Mouse (Mus musculus) hindbrain, embryonic 16.5 days (tissue): ENCODE data around the gene Syt11. TPM values are rescaled to one million over a fixed set of nuclear protein-coding genes. Genes with fewer than 3 reads are reported as not detected.
"Not testable (repeated sequence)": the region's sequence is repeated elsewhere in the genome, so short reads cannot be mapped to it uniquely, and the experiment has no call there.

Source experiments
- ATAC-seq: fragments of 200-750 bp; cut with Nextera tagmentation; 2 replicates; pipeline ENCODE4 v1.8.0; 2017; ENCODE audit warnings: moderate TSS enrichment, moderate library complexity
- H3K27ac ChIP-seq: fragments of 300-500 bp; sonication (generic); 2 replicates; pipeline ENCODE4 v1.5.1; 2014; ENCODE audit warnings: low read depth, mild to moderate bottlenecking, control low read depth, low read length, moderate library complexity
- H3K27me3 ChIP-seq: fragments of 300-500 bp; sonication (generic); replicated peaks from 2 replicates; pipeline ENCODE4 v1.6.1; 2014; ENCODE audit warnings: low read length; ENCODE audit not compliant: control insufficient read depth, insufficient read depth
- H3K36me3 ChIP-seq: fragments of 300-500 bp; sonication (generic); 2 replicates; pipeline ENCODE4 v1.6.1; 2014; ENCODE audit warnings: mild to moderate bottlenecking, low read length, moderate library complexity, mixed read lengths; ENCODE audit not compliant: control insufficient read depth, insufficient read depth
- H3K4me1 ChIP-seq: fragments of 300-500 bp; sonication (generic); 2 replicates; pipeline ENCODE4 v1.6.1; 2014; ENCODE audit warnings: low read depth, low read length; ENCODE audit not compliant: control insufficient read depth, insufficient read depth
- H3K4me2 ChIP-seq: fragments of 300-500 bp; sonication (generic); 2 replicates; pipeline ENCODE4 v1.6.1; 2014; ENCODE audit warnings: mild to moderate bottlenecking, low read length, control low read depth, moderate library complexity
- H3K4me3 ChIP-seq: fragments of 300-500 bp; sonication (generic); 2 replicates; pipeline ENCODE4 v1.5.1; 2014; ENCODE audit warnings: mild to moderate bottlenecking, low read length, control low read depth, moderate library complexity
- H3K9ac ChIP-seq: fragments of 300-500 bp; sonication (generic); 2 replicates; pipeline ENCODE4 v1.6.1; 2014; ENCODE audit warnings: low read depth, mild to moderate bottlenecking, control low read depth, low read length, moderate library complexity
- H3K9me3 ChIP-seq: fragments of 300-500 bp; sonication (generic); 2 replicates; pipeline ENCODE4 v1.6.1; 2014; ENCODE audit warnings: mild to moderate bottlenecking, low read length, moderate library complexity; ENCODE audit not compliant: control insufficient read depth
- WGBS: fragments of 180-500 bp; shearing (Covaris S2); extraction: QIAGEN DNeasy Blood & Tissue Kit; methylation state at CpG from one replicate; pipeline ENCODE4 v1.1.7; 2014; 5-methylcytosine and 5-hydroxymethylcytosine counted together
- polyA plus RNA-seq: library from polyadenylated mRNA; unstranded; fragments of >200 nt; fragmentation: Nextera tagmentation; extraction: Ambion mirVana; gene quantifications from 2 replicates; pipeline ENCODE4 v1.2.1, GENCODE M21; 2015

Syt11 gene
- polyA plus RNA-seq, 1 experiment from 2014 or later = 249 TPM

DNA sequence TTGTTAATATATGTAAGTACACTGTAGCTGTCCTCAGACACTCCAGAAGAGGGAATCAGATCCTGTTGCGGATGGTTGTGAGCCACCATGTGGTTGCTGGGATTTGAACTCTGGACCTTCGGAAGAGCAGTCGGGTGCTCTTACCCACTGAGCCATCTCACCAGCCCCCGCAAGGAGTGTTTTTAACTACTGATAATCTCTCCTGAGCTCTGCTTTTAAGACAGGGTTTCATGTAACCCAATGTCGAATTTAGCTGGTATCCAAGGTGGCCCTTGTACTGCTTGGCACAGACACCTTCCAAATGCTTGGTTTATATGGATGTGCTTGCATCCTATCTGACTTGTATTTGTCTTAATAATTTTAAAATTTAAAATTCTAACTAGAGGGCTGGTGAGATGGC lies 59.2 kb downstream of the Syt11 start:
- WGBS = 93% methylated on average over 5 of the region's 5 CpGs

DNA sequence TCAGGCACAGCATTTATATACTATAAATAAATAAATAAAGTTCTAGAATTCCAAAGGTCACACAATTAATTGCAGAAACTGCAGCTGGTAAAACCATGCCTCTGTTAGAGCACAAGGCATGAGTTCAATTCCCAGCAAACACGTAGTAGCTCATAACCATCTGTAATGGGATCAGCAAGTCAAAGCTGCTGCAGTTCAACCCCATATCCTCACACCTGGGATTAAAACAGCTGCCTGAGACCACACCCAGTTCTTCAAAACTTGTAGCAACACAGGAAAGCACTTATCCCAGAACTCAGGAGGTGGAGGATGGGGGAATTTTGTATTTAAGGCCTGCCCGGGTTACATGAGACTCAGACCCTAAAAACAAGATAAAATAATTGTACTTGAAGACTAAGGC lies 60.2 kb downstream of the Syt11 start:
- Histone ChIP-seq H3K4me2 (no peak overlapping the region), H3K9ac (no peak overlapping the region), H3K27ac (no peak overlapping the region), H3K9me3 (no peaks in the 10 kb centered on the region), H3K36me3 (peaks cover 27% of the 10 kb centered on the region), H3K27me3 (no peaks in the 10 kb centered on the region), H3K4me3 (no peak overlapping the region), H3K4me1 (peaks cover 8% of the 10 kb centered on the region)
- no peak for ATAC-seq
- 74% methylated on average over 2 of the region's 2 CpGs for WGBS

More for the DNA sequence above, 59.2 kb downstream of the Syt11 start:
- not testable (repeated sequence) for H3K27ac ChIP-seq, ATAC-seq, H3K4me1 ChIP-seq, H3K27me3 ChIP-seq, H3K9ac ChIP-seq, H3K4me2 ChIP-seq, H3K9me3 ChIP-seq, H3K4me3 ChIP-seq
- peaks cover 25% of the 10 kb centered on the region; the same call in 1 of the 2 replicates for H3K36me3 ChIP-seq

DNA sequence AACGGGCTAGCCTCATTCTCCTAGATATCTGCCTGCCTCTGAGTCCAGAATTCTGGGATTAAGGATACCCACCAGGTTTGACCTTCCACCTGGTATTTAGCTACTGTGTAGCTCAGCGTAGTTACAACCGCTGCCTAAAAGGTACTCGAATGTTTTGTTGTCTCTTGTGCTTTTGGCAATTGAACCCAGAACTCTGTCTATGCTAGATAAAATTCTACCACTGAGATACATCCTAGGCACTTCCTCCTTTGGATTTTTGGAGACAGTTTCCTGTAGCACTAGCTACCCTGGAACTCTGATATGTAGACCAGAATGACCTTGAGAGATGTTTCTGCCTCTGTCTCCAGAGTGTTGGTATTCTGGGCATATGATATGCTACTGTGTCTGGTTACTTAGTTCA lies 61.3 kb downstream of the Syt11 start:
- peaks cover 33% of the 10 kb centered on the region for H3K36me3 ChIP-seq
- peaks cover 8% of the 10 kb centered on the region for H3K4me1 ChIP-seq
- 94% methylated on average over 4 of the region's 4 CpGs for whole genome bisulfite sequencing

DNA sequence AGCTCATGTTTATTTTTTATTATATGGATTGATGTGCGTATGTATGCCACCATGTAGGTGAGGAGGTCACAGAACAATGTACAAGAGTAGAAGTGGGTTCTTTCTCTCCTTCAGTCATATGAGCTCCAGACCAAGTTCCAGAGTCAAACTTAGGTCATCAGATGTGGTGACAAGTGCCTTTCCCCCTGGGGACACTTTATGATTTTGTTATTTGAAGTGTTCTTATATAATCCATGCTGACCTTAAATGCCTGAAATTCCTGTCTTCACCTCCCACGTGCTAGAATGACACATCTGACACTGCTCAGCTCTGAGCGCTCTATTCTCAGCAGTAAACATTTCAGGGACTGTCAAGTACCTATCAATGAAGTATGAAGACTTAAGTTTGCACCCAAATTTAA lies 73.7 kb downstream of the Syt11 start:
- Histone ChIP-seq H3K9ac (no peak overlapping the region), H3K9me3 (no peaks in the 10 kb centered on the region), H3K27ac (no peak overlapping the region), H3K27me3 (no peaks in the 10 kb centered on the region), H3K4me3 (no peak overlapping the region), H3K36me3 (peaks cover 45% of the 10 kb centered on the region), H3K4me2 (no peak overlapping the region), H3K4me1 (no peaks in the 10 kb centered on the region)
- WGBS = 90% methylated on average over 3 of the region's 3 CpGs
- no peak for ATAC-seq

More for the DNA sequence above, 61.3 kb downstream of the Syt11 start:
- H3K9ac ChIP-seq = no peak overlapping the region
- H3K27ac ChIP-seq = no peak overlapping the region
- ATAC-seq = no peak
- no peak overlapping the region for H3K4me2 ChIP-seq
- no peak overlapping the region for H3K4me3 ChIP-seq
- no peaks in the 10 kb centered on the region for H3K9me3 ChIP-seq
- H3K27me3 ChIP-seq = no peaks in the 10 kb centered on the region

DNA sequence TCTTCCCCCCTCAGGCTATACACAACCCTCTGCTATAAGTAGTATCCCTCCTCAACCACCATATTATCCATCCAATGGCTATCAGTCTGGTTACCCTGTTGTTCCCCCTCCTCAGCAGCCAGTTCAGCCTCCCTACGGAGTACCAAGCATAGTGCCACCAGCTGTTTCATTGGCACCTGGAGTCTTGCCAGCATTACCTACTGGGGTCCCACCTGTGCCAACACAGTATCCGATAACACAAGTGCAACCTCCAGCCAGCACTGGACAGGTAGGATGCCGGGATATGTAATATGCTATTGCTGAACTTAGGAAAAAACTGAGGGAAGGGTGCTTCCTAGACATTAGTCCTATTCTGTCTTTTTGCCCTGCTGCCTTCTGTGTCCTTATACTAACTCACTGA lies 74.7 kb downstream of the Syt11 start:
- H3K9me3 ChIP-seq = no peaks in the 10 kb centered on the region
- H3K4me2 ChIP-seq = no peak overlapping the region
- no peaks in the 10 kb centered on the region for H3K4me1 ChIP-seq
- H3K4me3 ChIP-seq = no peak overlapping the region
- H3K36me3 ChIP-seq = peaks cover 51% of the 10 kb centered on the region
- no peak overlapping the region for H3K9ac ChIP-seq
- H3K27ac ChIP-seq = no peak overlapping the region
- H3K27me3 ChIP-seq = no peaks in the 10 kb centered on the region
- 88% methylated on average over 3 of the region's 3 CpGs for WGBS
- no peak for ATAC-seq

DNA sequence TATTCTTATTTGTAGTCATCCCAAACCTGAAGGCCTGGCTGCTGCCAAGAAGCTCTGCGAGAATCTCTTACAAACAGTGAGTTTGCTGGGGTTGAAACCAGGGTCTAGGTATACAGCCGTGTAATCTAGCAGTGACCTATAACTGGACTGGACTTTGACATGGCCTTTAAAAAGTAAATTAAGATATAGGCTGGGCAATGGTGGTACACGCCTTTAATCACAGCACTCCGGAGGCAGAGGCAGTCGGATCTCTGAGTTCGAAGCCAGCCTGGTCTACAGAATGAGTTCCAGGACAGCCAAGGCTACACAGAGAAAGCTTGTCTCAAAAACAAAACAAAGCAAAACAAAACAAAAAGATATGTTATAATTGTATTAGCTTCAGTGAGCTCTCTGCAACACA lies 76.1 kb downstream of the Syt11 start:
- no peak overlapping the region for H3K4me3 ChIP-seq
- H3K4me2 ChIP-seq = no peak overlapping the region
- no peak overlapping the region for H3K27ac ChIP-seq
- H3K27me3 ChIP-seq = no peaks in the 10 kb centered on the region
- no peaks in the 10 kb centered on the region for H3K9me3 ChIP-seq
- H3K36me3 ChIP-seq = peaks cover 55% of the 10 kb centered on the region
- WGBS = 97% methylated on average over 6 of the region's 6 CpGs
- no peak overlapping the region for H3K9ac ChIP-seq
- no peaks in the 10 kb centered on the region for H3K4me1 ChIP-seq
- ATAC-seq = no peak

DNA sequence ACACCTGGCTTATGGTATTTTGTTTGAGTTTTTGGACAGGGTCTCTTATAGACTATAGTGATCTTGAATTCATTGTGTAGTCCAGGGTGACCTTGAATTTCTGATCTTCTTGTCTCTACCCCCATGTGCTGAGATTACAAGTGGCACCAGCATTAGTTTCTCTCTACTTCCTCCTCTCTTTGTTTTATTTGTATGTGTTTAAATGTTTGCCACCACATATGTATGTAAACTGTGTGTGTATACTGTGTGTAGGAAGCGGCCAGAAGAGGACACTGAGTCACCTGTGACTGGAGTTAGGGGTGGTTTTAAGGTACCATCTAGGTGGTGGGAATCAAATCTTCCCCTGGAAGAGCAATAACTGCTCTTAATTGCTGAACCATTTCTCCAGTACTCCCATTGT lies 76.9 kb downstream of the Syt11 start:
- ATAC-seq = no peak
- Histone ChIP-seq H3K9me3 (no peaks in the 10 kb centered on the region), H3K4me2 (no peak overlapping the region), H3K36me3 (peaks cover 59% of the 10 kb centered on the region), H3K4me1 (no peaks in the 10 kb centered on the region), H3K27me3 (no peaks in the 10 kb centered on the region), H3K9ac (no peak overlapping the region), H3K4me3 (no peak overlapping the region), H3K27ac (no peak overlapping the region)
- WGBS = 96% methylated on average over 1 of the region's 1 CpGs

DNA sequence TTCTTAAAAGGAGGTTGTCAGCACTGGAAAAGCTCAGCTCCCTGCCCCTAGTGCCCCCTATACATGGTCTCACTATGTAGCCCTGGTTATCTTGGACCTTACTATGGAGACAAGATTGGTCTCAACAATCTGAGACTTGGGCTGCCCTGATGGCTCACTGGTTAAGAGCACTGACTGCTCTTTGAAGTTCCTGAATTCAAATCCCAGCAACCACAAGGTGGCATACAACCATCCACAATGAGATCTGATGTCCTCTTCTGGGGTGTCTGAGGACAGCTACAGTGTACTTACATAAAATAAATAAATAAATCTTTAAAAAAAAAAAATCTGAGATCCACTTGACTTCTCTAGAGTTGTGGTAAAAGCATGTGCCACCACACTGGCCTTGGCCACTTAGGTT lies 79.4 kb downstream of the Syt11 start:
- H3K27ac ChIP-seq = no peak overlapping the region
- H3K27me3 ChIP-seq = no peaks in the 10 kb centered on the region
- no peak overlapping the region for H3K4me3 ChIP-seq
- H3K4me2 ChIP-seq = no peak overlapping the region
- H3K4me1 ChIP-seq = no peaks in the 10 kb centered on the region
- ATAC-seq = no peak
- H3K9ac ChIP-seq = no peak overlapping the region
- H3K36me3 ChIP-seq = peaks cover 68% of the 10 kb centered on the region
- no peaks in the 10 kb centered on the region for H3K9me3 ChIP-seq
